Mouse (Mus musculus) neural tube, embryonic 14.5 days (tissue): ENCODE results near the gene Taf3. TPM values are rescaled to one million over a fixed set of nuclear protein-coding genes. Genes with fewer than 3 reads are reported as not detected.

Source experiments
- ATAC-seq: fragments of 200-750 bp; cut with Nextera tagmentation; 2 replicates; pipeline ENCODE4 v1.8.0; 2017; ENCODE audit warnings: low read depth, mild to moderate bottlenecking, moderate TSS enrichment, moderate library complexity
- H3K27ac ChIP-seq: fragments of 300-500 bp; sonication (generic); 2 replicates; pipeline ENCODE4 v1.5.1; 2014; ENCODE audit warnings: low read depth, mild to moderate bottlenecking, control low read depth, low read length, moderate library complexity, mixed read lengths
- H3K27me3 ChIP-seq: fragments of 300-500 bp; sonication (generic); 2 replicates; pipeline ENCODE4 v1.6.1; 2014; ENCODE audit warnings: low read length; ENCODE audit not compliant: control insufficient read depth, insufficient read depth
- H3K36me3 ChIP-seq: fragments of 300-500 bp; sonication (generic); 2 replicates; pipeline ENCODE4 v1.6.1; 2014; ENCODE audit warnings: low read length, mixed read lengths; ENCODE audit not compliant: control insufficient read depth, insufficient read depth
- H3K4me1 ChIP-seq: fragments of 300-500 bp; sonication (generic); 2 replicates; pipeline ENCODE4 v1.6.1; 2014; ENCODE audit warnings: low read length; ENCODE audit not compliant: control insufficient read depth, insufficient read depth
- H3K4me2 ChIP-seq: fragments of 300-500 bp; sonication (generic); 2 replicates; pipeline ENCODE4 v1.6.1; 2014; ENCODE audit warnings: mild to moderate bottlenecking, low read depth, low read length, control low read depth
- H3K4me3 ChIP-seq: fragments of 300-500 bp; sonication (generic); 2 replicates; pipeline ENCODE4 v1.5.1; 2014; ENCODE audit warnings: low read depth, low read length, control low read depth, mixed read lengths
- H3K9ac ChIP-seq: fragments of 300-500 bp; sonication (generic); replicated peaks from 2 replicates; pipeline ENCODE4 v1.6.1; 2014; ENCODE audit warnings: low read depth, mild to moderate bottlenecking, control low read depth, low read length, mixed read lengths
- H3K9me3 ChIP-seq: fragments of 300-500 bp; sonication (generic); 2 replicates; pipeline ENCODE4 v1.6.1; 2016; ENCODE audit warnings: low read length; ENCODE audit not compliant: control insufficient read depth
- WGBS: fragments of 180-500 bp; shearing (Covaris S2); extraction: QIAGEN DNeasy Blood & Tissue Kit; methylation state at CpG from one replicate; pipeline ENCODE4 v1.1.7; 2014; 5-methylcytosine and 5-hydroxymethylcytosine counted together
- polyA plus RNA-seq: library from polyadenylated mRNA; unstranded; fragments of >200 nt; fragmentation: Nextera tagmentation; extraction: Ambion mirVana; gene quantifications from 2 replicates; pipeline ENCODE4 v1.2.1, GENCODE M21; 2014

The Taf3 gene
- polyA plus RNA-seq, 1 experiment from 2014 or later, result 14.3 TPM

- Histone ChIP-seq H3K4me3 (no peak overlapping the region), H3K9ac (no peak overlapping the region), H3K27ac (no peak overlapping the region), H3K4me1 (no peaks in the 10 kb centered on the region), H3K27me3 (peaks cover 65% of the 10 kb centered on the region), H3K9me3 (no peaks in the 10 kb centered on the region), H3K4me2 (no peak overlapping the region), H3K36me3 (no peaks in the 10 kb centered on the region)
- no peak for ATAC-seq
- 2% methylated on average over 7 of the region's 7 CpGs for WGBS
Measured at GRCm38 (mm10) chr2:9892541-9892940, 155.9 kb downstream of the Taf3 start.

- no peak overlapping the region for H3K4me3 ChIP-seq
- no peak for ATAC-seq
- H3K4me1 ChIP-seq, result no peaks in the 10 kb centered on the region
- peaks cover 60% of the 10 kb centered on the region for H3K27me3 ChIP-seq
- H3K9ac ChIP-seq, result no peak overlapping the region
- 1% methylated on average over 5 of the region's 5 CpGs for WGBS
- no peak overlapping the region for H3K4me2 ChIP-seq
- no peak overlapping the region for H3K27ac ChIP-seq
- H3K9me3 ChIP-seq, result no peaks in the 10 kb centered on the region
- no peaks in the 10 kb centered on the region for H3K36me3 ChIP-seq
Measured at GRCm38 (mm10) chr2:9890906-9891305, 157.5 kb downstream of the Taf3 start.

GRCm38 (mm10) chr2:9890251-9890650, 158.1 kb downstream of the Taf3 start:
- no peak overlapping the region for H3K27ac ChIP-seq
- 3% methylated on average over 8 of the region's 8 CpGs for WGBS
- ATAC-seq, result no peak
- no peaks in the 10 kb centered on the region for H3K9me3 ChIP-seq
- H3K4me2 ChIP-seq, result no peak overlapping the region
- H3K9ac ChIP-seq, result no peak overlapping the region
- H3K36me3 ChIP-seq, result no peaks in the 10 kb centered on the region
- H3K27me3 ChIP-seq, result peaks cover 66% of the 10 kb centered on the region
- no peak overlapping the region for H3K4me3 ChIP-seq
- H3K4me1 ChIP-seq, result no peaks in the 10 kb centered on the region

GRCm38 (mm10) chr2:9889651-9890183, 158.7 kb downstream of the Taf3 start, which contains the start of gene Gata3:
TSS of gene Gata3 (minus strand) at chr2:9890034.
- under 1% methylated on average over 23 of the region's 23 CpGs for WGBS
- Histone ChIP-seq H3K4me3 (no peak within 1 kb of the TSS), H3K9me3 (no peaks in the 10 kb centered on the region), H3K27me3 (peaks cover 64% of the 10 kb centered on the region), H3K36me3 (no peaks in the 10 kb centered on the region), H3K4me1 (no peaks in the 10 kb centered on the region), H3K4me2 (peak within 1 kb of the TSS; percentile 14; the same call in 1 of the 2 replicates), H3K27ac (no peak within 1 kb of the TSS), H3K9ac (no peak within 1 kb of the TSS)
- no peak for ATAC-seq

- H3K4me1 ChIP-seq, result no peaks in the 10 kb centered on the region
- H3K4me2 ChIP-seq, result peak within 1 kb of the TSS; percentile 14; the same call in 1 of the 2 replicates
- H3K9me3 ChIP-seq, result no peaks in the 10 kb centered on the region
- H3K36me3 ChIP-seq, result no peaks in the 10 kb centered on the region
- peak; percentile 65 for ATAC-seq
- no peak within 1 kb of the TSS for H3K9ac ChIP-seq
- no peak within 1 kb of the TSS for H3K4me3 ChIP-seq
- under 1% methylated on average over 30 of the region's 30 CpGs for WGBS
- H3K27ac ChIP-seq, result no peak within 1 kb of the TSS
- H3K27me3 ChIP-seq, result peaks cover 62% of the 10 kb centered on the region
Measured at GRCm38 (mm10) chr2:9888913-9889650, 159.3 kb downstream of the Taf3 start, which contains the start of gene 9230102O04Rik. TSS of gene 9230102O04Rik (minus strand) at chr2:9889540.

- Histone ChIP-seq H3K27ac (no peak overlapping the region), H3K27me3 (peaks cover 56% of the 10 kb centered on the region), H3K9ac (no peak overlapping the region), H3K9me3 (no peaks in the 10 kb centered on the region), H3K4me2 (no peak overlapping the region), H3K4me1 (no peaks in the 10 kb centered on the region), H3K4me3 (no peak overlapping the region), H3K36me3 (no peaks in the 10 kb centered on the region)
- no peak for ATAC-seq
- WGBS, result 2% methylated on average over 7 of the region's 7 CpGs
Measured at GRCm38 (mm10) chr2:9887636-9888035, 160.8 kb downstream of the Taf3 start.

GRCm38 (mm10) chr2:9886921-9887610, 161.3 kb downstream of the Taf3 start:
- H3K36me3 ChIP-seq, result no peaks in the 10 kb centered on the region
- WGBS, result 2% methylated on average over 7 of the region's 7 CpGs
- H3K27me3 ChIP-seq, result peaks cover 56% of the 10 kb centered on the region
- no peak overlapping the region for H3K4me3 ChIP-seq
- H3K9me3 ChIP-seq, result no peaks in the 10 kb centered on the region
- no peak for ATAC-seq
- no peak overlapping the region for H3K9ac ChIP-seq
- H3K27ac ChIP-seq, result no peak overlapping the region
- H3K4me2 ChIP-seq, result no peak overlapping the region
- H3K4me1 ChIP-seq, result 0 out of 2 replicates have a peak, but pooled peaks cover 3% of the 10 kb centered on the region

- no peak for ATAC-seq
- Histone ChIP-seq H3K27me3 (peaks cover 55% of the 10 kb centered on the region), H3K4me1 (peaks cover 3% of the 10 kb centered on the region; the same call in 1 of the 2 replicates), H3K9ac (no peak overlapping the region), H3K9me3 (no peaks in the 10 kb centered on the region), H3K27ac (no peak overlapping the region), H3K4me3 (no peak overlapping the region), H3K4me2 (no peak overlapping the region), H3K36me3 (no peaks in the 10 kb centered on the region)
- 8% methylated on average over 3 of the region's 3 CpGs for WGBS
Measured at GRCm38 (mm10) chr2:9886031-9886430, 162.4 kb downstream of the Taf3 start.
